Mouse (Mus musculus): ENCODE data around the gene Pxk. TPM values are rescaled to one million over a fixed set of nuclear protein-coding genes. Genes with fewer than 3 reads are reported as not detected.

Pxk gene
- polyA plus RNA-seq, 1 experiment from 2014 or later = 15.5 TPM

DNA sequence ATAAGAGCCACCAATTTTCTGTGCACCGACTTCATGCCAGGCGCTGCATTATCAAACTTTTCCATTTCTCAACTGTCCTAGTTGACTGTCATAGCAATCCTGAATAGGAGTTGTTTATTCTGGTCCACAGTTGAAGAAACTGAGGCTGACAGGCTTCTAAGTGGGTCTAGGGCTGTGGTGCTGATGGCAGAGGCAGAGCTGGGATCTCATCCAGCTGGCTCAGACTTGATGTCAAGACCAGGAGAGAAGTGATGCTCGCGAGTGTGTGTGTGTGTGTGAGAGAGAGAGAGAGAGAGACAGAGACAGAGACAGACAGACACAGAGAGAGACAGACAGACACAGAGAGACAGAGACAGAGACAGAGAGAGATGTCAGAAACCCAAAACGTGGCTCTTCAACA lies 102.8 kb downstream of the Pxk start:
- H3K36me3 ChIP-seq (replicated peaks) = no peaks in the 10 kb centered on the region
- no peaks in the 10 kb centered on the region for H3K4me1 ChIP-seq
- H3K27ac ChIP-seq = no peak overlapping the region
- H3K4me3 ChIP-seq = no peak overlapping the region
- WGBS = 89% methylated on average over 5 of the region's 5 CpGs
- DNase-seq (ENCODE audit: extremely low spot score, low spot score) = no peak
- H3K9me3 ChIP-seq = no peaks in the 10 kb centered on the region
- H3K27me3 ChIP-seq (ENCODE audit: poor library complexity, severe bottlenecking) = no peaks in the 10 kb centered on the region

DNA sequence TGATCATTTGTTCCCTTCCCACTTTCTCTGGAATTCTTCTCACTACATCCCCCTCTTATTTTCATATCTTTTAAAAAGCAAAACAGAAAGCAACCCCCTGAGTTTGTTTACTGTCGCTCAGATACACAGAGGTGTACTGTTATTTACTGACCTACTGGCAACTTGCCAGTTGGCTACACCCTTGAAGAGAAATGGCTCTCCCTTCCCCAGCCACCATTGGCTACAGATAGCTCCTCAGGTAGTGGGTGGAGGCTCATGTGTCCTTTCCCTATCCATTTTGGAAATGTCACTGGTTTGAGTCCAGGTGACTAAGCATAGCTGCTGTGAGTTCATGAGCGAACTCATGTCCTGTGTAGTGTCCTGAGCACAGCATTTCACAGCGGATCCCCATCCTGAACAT lies 103.7 kb downstream of the Pxk start:
- DNase-seq (ENCODE audit: extremely low spot score, low spot score) = no peak
- H3K9me3 ChIP-seq = no peaks in the 10 kb centered on the region
- no peaks in the 10 kb centered on the region for H3K36me3 ChIP-seq (replicated peaks)
- no peak overlapping the region for H3K4me3 ChIP-seq
- no peaks in the 10 kb centered on the region for H3K27me3 ChIP-seq (ENCODE audit: poor library complexity, severe bottlenecking)
- WGBS = 81% methylated on average over 3 of the region's 3 CpGs
- no peak overlapping the region for H3K27ac ChIP-seq
- peaks cover 8% of the 10 kb centered on the region for H3K4me1 ChIP-seq

DNA sequence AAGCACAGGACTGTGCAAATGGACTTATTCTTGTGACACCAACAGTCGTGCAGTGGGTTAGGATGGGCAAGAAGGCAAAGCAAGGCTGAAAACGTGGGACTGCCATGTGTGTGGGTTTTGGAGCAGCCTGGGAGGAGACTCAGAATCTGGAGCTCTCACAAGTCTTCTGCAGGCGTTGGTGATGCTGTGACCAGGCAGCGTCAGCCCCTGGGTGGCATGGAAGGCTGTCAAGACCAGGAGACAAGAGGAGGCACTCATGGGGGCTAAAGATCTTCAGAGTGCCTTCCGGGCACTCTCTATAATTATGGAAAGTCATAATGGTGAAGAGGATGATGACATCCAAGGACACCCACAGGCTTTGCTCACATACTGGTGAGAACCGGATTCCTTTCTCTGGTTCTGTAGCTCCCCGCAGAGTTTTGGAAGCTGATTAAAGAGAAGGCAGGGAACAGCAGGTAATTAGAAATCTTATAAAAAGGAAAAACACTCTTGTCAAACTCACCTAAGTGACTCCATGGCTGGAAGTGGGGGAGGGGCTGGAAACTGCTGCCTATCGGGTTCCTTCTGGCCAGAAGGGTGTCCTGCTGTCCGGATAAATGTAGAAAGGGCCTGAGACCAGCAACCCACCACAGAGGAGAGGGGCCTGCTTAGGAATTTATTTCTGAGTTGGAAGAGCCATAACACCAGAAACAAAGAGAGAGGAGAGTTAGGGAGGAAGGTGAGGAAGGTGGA lies 108.3 kb downstream of the Pxk start:
- no peak for DNase-seq (ENCODE audit: extremely low spot score, low spot score)
- peaks cover 18% of the 10 kb centered on the region for H3K4me1 ChIP-seq
- H3K27ac ChIP-seq = no peak overlapping the region
- 59% methylated on average over 9 of the region's 9 CpGs for WGBS
- H3K9me3 ChIP-seq = no peaks in the 10 kb centered on the region
- no peaks in the 10 kb centered on the region for H3K36me3 ChIP-seq (replicated peaks)
- 0 out of 2 replicates have a peak, but pooled peaks cover 5% of the 10 kb centered on the region for H3K27me3 ChIP-seq (ENCODE audit: poor library complexity, severe bottlenecking)
- no peak overlapping the region for H3K4me3 ChIP-seq

DNA sequence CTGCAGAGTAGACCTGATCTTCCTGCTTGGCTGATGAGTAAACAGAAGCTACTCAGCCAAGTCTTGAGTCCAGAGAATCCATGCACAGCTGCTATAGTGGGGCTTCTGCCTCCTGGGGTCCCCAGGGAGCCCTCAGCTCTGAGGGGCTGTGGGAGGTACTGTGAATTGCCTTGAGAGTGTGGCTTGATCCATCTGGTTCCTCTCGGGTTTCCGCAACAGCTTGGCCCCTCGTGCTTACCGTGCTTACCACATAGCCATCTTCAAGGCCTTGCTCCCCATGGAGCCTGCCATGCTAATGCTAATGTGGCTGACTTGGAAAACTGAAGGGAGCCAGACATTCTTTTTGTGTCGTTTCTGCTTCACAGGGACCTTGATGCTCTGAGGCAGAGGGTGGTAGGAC lies 109.1 kb downstream of the Pxk start:
- no peak for DNase-seq (ENCODE audit: extremely low spot score, low spot score)
- 0 out of 2 replicates have a peak, but pooled peaks cover 5% of the 10 kb centered on the region for H3K27me3 ChIP-seq (ENCODE audit: poor library complexity, severe bottlenecking)
- peak overlapping the region; percentile 16; the same call in 1 of the 2 replicates for H3K27ac ChIP-seq
- no peaks in the 10 kb centered on the region for H3K36me3 ChIP-seq (replicated peaks)
- peaks cover 18% of the 10 kb centered on the region for H3K4me1 ChIP-seq
- H3K4me3 ChIP-seq = no peak overlapping the region
- H3K9me3 ChIP-seq = no peaks in the 10 kb centered on the region
- 24% methylated on average over 5 of the region's 5 CpGs for WGBS

DNA sequence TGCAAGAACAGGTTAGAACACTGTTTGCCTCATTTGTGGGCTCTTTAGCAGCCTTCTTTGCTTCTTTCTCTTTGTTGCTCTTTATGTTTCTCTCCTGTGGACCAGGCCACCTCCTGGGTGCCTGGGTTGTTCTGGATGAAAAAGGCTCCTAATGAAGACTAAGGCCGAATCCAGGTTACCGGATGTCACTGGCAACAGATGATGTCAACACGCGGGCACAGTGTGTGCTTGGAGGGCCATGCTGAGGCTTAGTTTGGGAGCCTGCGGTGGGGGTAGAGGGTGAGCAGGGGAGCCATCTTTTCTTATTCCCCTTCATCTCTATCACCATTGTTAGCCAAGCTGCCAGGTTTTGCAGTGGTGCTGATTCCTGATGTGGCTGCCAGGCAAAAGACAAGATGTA lies 109.5 kb downstream of the Pxk start:
- WGBS = 61% methylated on average over 5 of the region's 5 CpGs

DNA sequence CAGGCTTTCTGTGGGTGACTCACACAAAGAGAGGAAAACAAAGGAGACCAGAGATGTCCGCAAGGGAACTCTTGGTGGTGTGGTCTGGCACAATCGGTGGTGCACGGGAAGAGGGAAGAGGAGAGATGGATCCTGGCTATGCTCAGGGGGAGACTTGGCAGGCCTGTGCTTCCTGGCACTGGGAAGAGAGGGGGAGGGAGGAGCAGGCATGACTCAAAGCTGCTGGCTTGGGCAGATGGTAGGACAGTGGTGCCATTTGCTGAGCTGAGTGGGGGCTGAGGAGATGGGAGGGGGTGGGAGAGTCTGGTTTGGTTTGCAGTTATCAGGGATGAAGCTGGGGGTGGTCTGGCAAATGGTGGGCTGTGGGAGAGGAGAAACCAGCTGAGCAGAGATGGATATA lies 110.9 kb downstream of the Pxk start:
- H3K36me3 ChIP-seq (replicated peaks) = no peaks in the 10 kb centered on the region
- 0 out of 2 replicates have a peak, but pooled peaks cover 5% of the 10 kb centered on the region for H3K27me3 ChIP-seq (ENCODE audit: poor library complexity, severe bottlenecking)
- no peak overlapping the region for H3K4me3 ChIP-seq
- H3K27ac ChIP-seq = 0 out of 2 replicates have a peak overlapping the region, but pooled peaks have one; percentile 16
- peaks cover 22% of the 10 kb centered on the region for H3K4me1 ChIP-seq
- DNase-seq (ENCODE audit: extremely low spot score, low spot score) = no peak
- no peaks in the 10 kb centered on the region for H3K9me3 ChIP-seq
- 69% methylated on average over 3 of the region's 3 CpGs for WGBS

More for the DNA sequence above, 109.5 kb downstream of the Pxk start:
- no peak for DNase-seq (ENCODE audit: extremely low spot score, low spot score)
- H3K4me3 ChIP-seq = no peak overlapping the region
- H3K4me1 ChIP-seq = peaks cover 18% of the 10 kb centered on the region
- 0 out of 2 replicates have a peak, but pooled peaks cover 5% of the 10 kb centered on the region for H3K27me3 ChIP-seq (ENCODE audit: poor library complexity, severe bottlenecking)
- no peaks in the 10 kb centered on the region for H3K9me3 ChIP-seq
- H3K27ac ChIP-seq = peak overlapping the region; percentile 16; the same call in 1 of the 2 replicates
- no peaks in the 10 kb centered on the region for H3K36me3 ChIP-seq (replicated peaks)

DNA sequence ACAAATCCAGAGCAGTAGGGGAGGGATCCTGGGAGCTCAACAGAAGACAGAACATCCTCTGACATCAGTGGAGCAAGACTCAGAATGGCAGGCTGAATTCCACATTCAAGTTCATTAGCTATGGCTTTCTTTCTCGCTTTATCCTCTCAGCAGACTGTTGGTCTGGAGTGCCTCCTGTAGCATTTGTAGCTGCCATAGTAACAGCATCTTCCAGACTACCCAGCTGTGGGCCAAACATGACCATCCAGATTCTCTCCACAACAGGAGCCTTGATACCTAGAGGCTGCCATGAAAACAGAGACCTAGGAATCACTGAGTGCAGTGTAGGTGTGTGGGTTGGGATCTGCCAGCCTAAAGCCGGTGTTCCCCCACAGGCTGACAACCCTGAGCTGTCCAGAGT lies 111.9 kb downstream of the Pxk start:
- Histone ChIP-seq H3K36me3 (replicated peaks) (no peaks in the 10 kb centered on the region), H3K27me3 (ENCODE audit: poor library complexity, severe bottlenecking) (peaks cover 6% of the 10 kb centered on the region; the same call in 1 of the 2 replicates), H3K4me1 (peaks cover 28% of the 10 kb centered on the region), H3K4me3 (no peak overlapping the region), H3K9me3 (no peaks in the 10 kb centered on the region), H3K27ac (no peak overlapping the region)
- 96% methylated on average over 2 of the region's 2 CpGs for WGBS
- DNase-seq (ENCODE audit: extremely low spot score, low spot score) = no peak

DNA sequence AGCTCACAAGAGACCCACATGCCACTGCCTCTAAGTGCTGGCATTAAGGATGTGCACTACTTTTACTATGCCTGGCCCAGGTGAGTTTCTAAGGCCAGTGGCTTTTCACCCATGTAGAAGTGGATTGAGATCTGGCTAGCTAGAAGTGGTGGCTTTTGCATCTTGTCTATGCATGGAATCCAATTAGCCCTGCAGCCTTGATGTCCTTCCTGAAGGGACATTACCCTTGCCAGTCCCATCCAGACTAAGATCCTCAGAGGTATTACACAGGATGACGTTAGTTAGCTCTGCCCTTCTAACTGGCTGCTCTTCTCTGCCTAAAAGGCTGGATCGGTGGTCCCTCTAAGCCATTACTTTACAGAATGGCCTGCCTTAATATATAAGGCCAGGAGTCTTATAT lies 115.0 kb downstream of the Pxk start:
- H3K4me1 ChIP-seq = peaks cover 33% of the 10 kb centered on the region
- no peaks in the 10 kb centered on the region for H3K9me3 ChIP-seq
- no peaks in the 10 kb centered on the region for H3K36me3 ChIP-seq (replicated peaks)
- WGBS = 78% methylated on average over 2 of the region's 2 CpGs
- peaks cover 34% of the 10 kb centered on the region for H3K27me3 ChIP-seq (ENCODE audit: poor library complexity, severe bottlenecking)
- no peak for DNase-seq (ENCODE audit: extremely low spot score, low spot score)
- no peak overlapping the region for H3K4me3 ChIP-seq
- no peak overlapping the region for H3K27ac ChIP-seq

DNA sequence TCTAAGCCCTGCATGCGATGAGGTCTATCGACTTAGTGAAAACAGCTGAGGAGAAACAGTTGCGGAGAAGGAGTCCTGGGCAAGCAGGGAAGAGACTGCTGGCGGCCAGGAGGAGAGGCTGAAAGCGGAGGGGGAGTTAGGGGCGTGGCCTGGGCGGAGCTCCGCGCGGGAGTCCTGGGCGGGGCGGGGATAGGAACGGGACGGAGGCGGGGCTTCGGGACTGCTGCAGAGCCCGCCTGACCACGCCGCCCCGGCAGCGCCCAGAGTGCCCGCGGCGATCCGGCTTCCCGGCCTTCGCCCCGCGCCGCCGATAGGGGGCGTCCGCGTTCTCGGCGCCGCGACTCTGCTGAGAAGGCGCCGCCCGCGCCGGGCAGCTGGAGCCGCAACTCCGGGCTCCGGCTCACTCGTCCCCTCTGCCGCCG lies 115.8 kb downstream of the Pxk start, which contains the start of gene Kctd6:
TSS of gene Kctd6 (plus strand) at position 338 of the 422 bp plus-strand sequence.
- Histone ChIP-seq H3K27ac (peak within 1 kb of the TSS; percentile 94), H3K9me3 (no peaks in the 10 kb centered on the region), H3K27me3 (ENCODE audit: poor library complexity, severe bottlenecking) (peaks cover 30% of the 10 kb centered on the region), H3K4me3 (peak within 1 kb of the TSS; percentile 72), H3K36me3 (replicated peaks) (no peaks in the 10 kb centered on the region), H3K4me1 (peaks cover 42% of the 10 kb centered on the region)
- peak; percentile 98 for DNase-seq (ENCODE audit: extremely low spot score, low spot score)
- under 1% methylated on average over 30 of the region's 49 CpGs for WGBS

Other genes starting within 250 kb of the Pxk start
- gene Gm45521, start 140.9 kb upstream of the Pxk start, polyA plus RNA-seq (2016; fragmentation: Nextera tagmentation; extraction: Ambion mirVana) = 0.22 and 0.32 TPM in 2 replicates
- not detected in 2 replicates for gene Dnase1l3, start 103.6 kb upstream of the Pxk start, polyA plus RNA-seq (2016; fragmentation: Nextera tagmentation; extraction: Ambion mirVana)
- gene Abhd6, start 95.3 kb upstream of the Pxk start, polyA plus RNA-seq (2016; fragmentation: Nextera tagmentation; extraction: Ambion mirVana) = 18.6 and 20.2 TPM in 2 replicates
- gene Rpp14, start 17.8 kb upstream of the Pxk start, polyA plus RNA-seq (2016; fragmentation: Nextera tagmentation; extraction: Ambion mirVana) = 61.0 and 61.5 TPM in 2 replicates
- gene Pdhb, start 74.8 kb downstream of the Pxk start, polyA plus RNA-seq (2016; fragmentation: Nextera tagmentation; extraction: Ambion mirVana) = 205 and 209 TPM in 2 replicates
- gene Kctd6, start 115.9 kb downstream of the Pxk start, polyA plus RNA-seq (2016; fragmentation: Nextera tagmentation; extraction: Ambion mirVana) = 2.8 and 3.1 TPM in 2 replicates
- not detected in 2 replicates for gene Acox2, start 161.1 kb downstream of the Pxk start, polyA plus RNA-seq (2016; fragmentation: Nextera tagmentation; extraction: Ambion mirVana)
- gene Fam107a, start 219.8 kb downstream of the Pxk start, polyA plus RNA-seq (2016; fragmentation: Nextera tagmentation; extraction: Ambion mirVana) = 0.61 and 0.66 TPM in 2 replicates